Mouse (Mus musculus): Measurements from ENCODE around the gene Mgat5b. TPM values are rescaled to one million over a fixed set of nuclear protein-coding genes. Genes with fewer than 3 reads are reported as not detected.

Mgat5b gene
- polyA plus RNA-seq, 1 experiment from 2014 or later, result 1.3 TPM

DNA sequence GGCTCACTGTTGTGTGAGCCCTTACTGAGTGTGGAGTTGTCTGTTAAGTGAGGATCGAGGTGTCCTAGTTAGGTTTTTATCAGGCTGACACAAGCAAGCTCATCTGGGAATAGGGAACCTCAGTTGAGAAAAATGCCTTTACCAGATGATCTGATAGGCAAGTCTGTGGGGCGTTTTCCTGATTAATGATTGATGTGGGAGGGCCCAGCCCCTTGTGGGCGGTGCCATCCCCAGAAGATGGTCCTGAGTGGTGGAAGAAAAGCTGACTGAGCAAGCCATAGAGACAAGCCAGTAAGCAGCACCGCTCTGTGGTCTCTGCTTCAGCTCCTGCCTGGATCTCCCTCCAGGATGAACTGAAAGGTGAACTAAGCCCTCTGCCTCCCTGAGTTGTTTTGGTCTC, 112.6 kb downstream of the Mgat5b start:
- ATAC-seq (ENCODE audit: insufficient number of reproducible peaks, insufficient read depth, low FRiP score, low read depth), result no peak
- no peak overlapping the region for H3K27ac ChIP-seq (ENCODE audit: low read length)
- WGBS, result 17% methylated on average over 4 of the region's 4 CpGs
- no peaks in the 10 kb centered on the region for H3K27me3 ChIP-seq (ENCODE audit: control insufficient read depth, insufficient read depth, low read length)
- H3K4me1 ChIP-seq (ENCODE audit: control insufficient read depth, insufficient read depth, low read length), result peaks cover 17% of the 10 kb centered on the region
- no peak overlapping the region for H3K4me3 ChIP-seq (ENCODE audit: low read depth, low read length)
- H3K4me2 ChIP-seq (replicated peaks; ENCODE audit: low read depth, low read length), result no peak overlapping the region
- no peaks in the 10 kb centered on the region for H3K9me3 ChIP-seq (ENCODE audit: control insufficient read depth, low read depth, low read length)
- H3K36me3 ChIP-seq (ENCODE audit: control insufficient read depth, insufficient read depth, low read length), result no peaks in the 10 kb centered on the region
- H3K9ac ChIP-seq (replicated peaks; ENCODE audit: low read depth, low read length), result no peak overlapping the region

DNA sequence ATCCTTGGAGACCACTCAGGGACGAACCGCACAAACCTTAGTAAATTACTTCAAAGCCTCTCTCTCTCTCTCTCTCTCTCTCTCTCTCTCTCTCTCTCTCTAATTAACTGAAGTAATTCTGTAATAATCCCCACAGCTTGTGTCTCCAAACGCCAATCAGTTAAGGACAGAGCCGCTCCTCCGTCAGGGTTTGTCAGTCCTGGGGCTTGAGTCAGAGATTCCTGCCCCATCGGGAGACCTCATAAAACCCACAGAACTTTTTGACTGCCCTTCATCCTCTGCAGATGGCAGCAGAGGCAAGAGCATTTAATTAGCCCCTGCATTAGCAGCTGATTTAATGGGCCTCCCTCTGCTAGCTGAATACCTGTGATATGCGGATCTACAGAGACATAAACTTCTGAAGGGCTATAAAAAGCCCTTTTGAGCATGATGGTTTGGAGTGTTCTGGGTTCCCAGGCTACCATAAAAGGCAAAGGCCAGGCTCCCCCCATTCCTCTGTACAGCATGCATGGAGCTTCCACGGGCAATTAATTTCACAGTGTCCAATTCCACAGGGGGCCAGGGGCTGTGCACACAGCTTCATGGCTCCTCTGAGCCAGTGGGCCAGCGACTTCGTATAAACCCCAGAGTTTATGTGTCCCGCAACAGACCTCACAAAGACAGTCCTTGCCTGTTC, 117.1 kb downstream of the Mgat5b start:
- H3K4me1 ChIP-seq (ENCODE audit: control insufficient read depth, insufficient read depth, low read length), result peaks cover 8% of the 10 kb centered on the region; the same call in 1 of the 2 replicates
- no peak overlapping the region for H3K4me3 ChIP-seq (ENCODE audit: low read depth, low read length)
- no peaks in the 10 kb centered on the region for H3K27me3 ChIP-seq (ENCODE audit: control insufficient read depth, insufficient read depth, low read length)
- ATAC-seq (ENCODE audit: insufficient number of reproducible peaks, insufficient read depth, low FRiP score, low read depth), result no peak
- H3K27ac ChIP-seq (ENCODE audit: low read length), result no peak overlapping the region
- no peak overlapping the region for H3K4me2 ChIP-seq (replicated peaks; ENCODE audit: low read depth, low read length)
- H3K9ac ChIP-seq (replicated peaks; ENCODE audit: low read depth, low read length), result no peak overlapping the region
- H3K9me3 ChIP-seq (ENCODE audit: control insufficient read depth, low read depth, low read length), result no peaks in the 10 kb centered on the region
- WGBS, result 50% methylated on average over 11 of the region's 11 CpGs
- H3K36me3 ChIP-seq (ENCODE audit: control insufficient read depth, insufficient read depth, low read length), result no peaks in the 10 kb centered on the region

Other genes starting within 250 kb of the Mgat5b start
- gene St6galnac1, start 143.4 kb upstream of the Mgat5b start, polyA plus RNA-seq (2014; fragmentation: Nextera tagmentation; extraction: Ambion mirVana), result not detected in 2 replicates
- gene Mxra7, start 90.8 kb upstream of the Mgat5b start, polyA plus RNA-seq (2014; fragmentation: Nextera tagmentation; extraction: Ambion mirVana), result 16.5 and 17.4 TPM in 2 replicates
- gene Mettl23, start 75.6 kb upstream of the Mgat5b start, polyA plus RNA-seq (2014; fragmentation: Nextera tagmentation; extraction: Ambion mirVana), result 68.9 and 71.7 TPM in 2 replicates
- 68.2 and 68.6 TPM in 2 replicates for gene Jmjd6, start 75.4 kb upstream of the Mgat5b start, polyA plus RNA-seq (2014; fragmentation: Nextera tagmentation; extraction: Ambion mirVana)
- gene Mfsd11, start 66.4 kb upstream of the Mgat5b start, polyA plus RNA-seq (2014; fragmentation: Nextera tagmentation; extraction: Ambion mirVana), result 38.7 and 40.8 TPM in 2 replicates
- gene Srsf2, start 65.8 kb upstream of the Mgat5b start, polyA plus RNA-seq (2014; fragmentation: Nextera tagmentation; extraction: Ambion mirVana), result 821 and 918 TPM in 2 replicates
- gene Sec14l1, start 196.3 kb downstream of the Mgat5b start, polyA plus RNA-seq (2014; fragmentation: Nextera tagmentation; extraction: Ambion mirVana), result 41.1 and 42.7 TPM in 2 replicates

Data from stomach, embryonic 14.5 days (tissue).